Mouse (Mus musculus) hindbrain, embryonic 16.5 days (tissue): ENCODE measurements around the gene Arglu1. TPM values are rescaled to one million over a fixed set of nuclear protein-coding genes. Genes with fewer than 3 reads are reported as not detected.

Source experiments
- ATAC-seq: fragments of 200-750 bp; cut with Nextera tagmentation; 2 replicates; pipeline ENCODE4 v1.8.0; 2017; ENCODE audit warnings: moderate TSS enrichment, moderate library complexity
- H3K27ac ChIP-seq: fragments of 300-500 bp; sonication (generic); 2 replicates; pipeline ENCODE4 v1.5.1; 2014; ENCODE audit warnings: low read depth, mild to moderate bottlenecking, control low read depth, low read length, moderate library complexity
- H3K27me3 ChIP-seq: fragments of 300-500 bp; sonication (generic); replicated peaks from 2 replicates; pipeline ENCODE4 v1.6.1; 2014; ENCODE audit warnings: low read length; ENCODE audit not compliant: control insufficient read depth, insufficient read depth
- H3K36me3 ChIP-seq: fragments of 300-500 bp; sonication (generic); 2 replicates; pipeline ENCODE4 v1.6.1; 2014; ENCODE audit warnings: mild to moderate bottlenecking, low read length, moderate library complexity, mixed read lengths; ENCODE audit not compliant: control insufficient read depth, insufficient read depth
- H3K4me1 ChIP-seq: fragments of 300-500 bp; sonication (generic); 2 replicates; pipeline ENCODE4 v1.6.1; 2014; ENCODE audit warnings: low read depth, low read length; ENCODE audit not compliant: control insufficient read depth, insufficient read depth
- H3K4me2 ChIP-seq: fragments of 300-500 bp; sonication (generic); 2 replicates; pipeline ENCODE4 v1.6.1; 2014; ENCODE audit warnings: mild to moderate bottlenecking, low read length, control low read depth, moderate library complexity
- H3K4me3 ChIP-seq: fragments of 300-500 bp; sonication (generic); 2 replicates; pipeline ENCODE4 v1.5.1; 2014; ENCODE audit warnings: mild to moderate bottlenecking, low read length, control low read depth, moderate library complexity
- H3K9ac ChIP-seq: fragments of 300-500 bp; sonication (generic); 2 replicates; pipeline ENCODE4 v1.6.1; 2014; ENCODE audit warnings: low read depth, mild to moderate bottlenecking, control low read depth, low read length, moderate library complexity
- H3K9me3 ChIP-seq: fragments of 300-500 bp; sonication (generic); 2 replicates; pipeline ENCODE4 v1.6.1; 2014; ENCODE audit warnings: mild to moderate bottlenecking, low read length, moderate library complexity; ENCODE audit not compliant: control insufficient read depth
- WGBS: fragments of 180-500 bp; shearing (Covaris S2); extraction: QIAGEN DNeasy Blood & Tissue Kit; methylation state at CpG from one replicate; pipeline ENCODE4 v1.1.7; 2014; 5-methylcytosine and 5-hydroxymethylcytosine counted together
- polyA plus RNA-seq: library from polyadenylated mRNA; unstranded; fragments of >200 nt; fragmentation: Nextera tagmentation; extraction: Ambion mirVana; gene quantifications from 2 replicates; pipeline ENCODE4 v1.2.1, GENCODE M21; 2015

Gene Arglu1
- polyA plus RNA-seq, 1 experiment from 2014 or later = 111 TPM

DNA sequence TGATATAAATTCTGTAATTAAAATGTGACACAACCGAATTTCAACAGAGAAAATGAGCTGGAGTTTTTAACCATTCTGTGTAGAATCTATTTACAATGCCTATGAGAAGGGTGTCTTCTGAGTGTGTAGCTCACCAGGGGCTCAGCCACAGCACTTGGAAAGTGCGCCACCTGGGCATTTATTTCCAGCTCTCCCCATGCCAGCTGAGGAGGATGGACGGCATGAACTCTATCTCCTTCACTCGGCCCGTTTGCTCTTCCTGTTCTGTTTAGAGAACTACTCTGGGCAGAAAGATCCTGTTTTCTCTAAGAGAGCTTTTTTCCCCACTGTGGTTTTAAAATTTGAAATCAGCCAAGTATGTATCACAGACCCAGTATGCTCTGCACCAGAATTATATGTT, 37.0 kb downstream of the Arglu1 start:
- peaks cover 54% of the 10 kb centered on the region for H3K4me1 ChIP-seq
- ATAC-seq = no peak
- no peaks in the 10 kb centered on the region for H3K36me3 ChIP-seq
- H3K9me3 ChIP-seq = no peaks in the 10 kb centered on the region
- H3K4me3 ChIP-seq = no peak overlapping the region; the same call in 1 of the 2 replicates
- 26% methylated on average over 5 of the region's 5 CpGs for WGBS
- H3K27me3 ChIP-seq = no peaks in the 10 kb centered on the region
- peak overlapping the region; percentile 66 for H3K4me2 ChIP-seq
- peak overlapping the region; percentile 21; the same call in 1 of the 2 replicates for H3K27ac ChIP-seq
- H3K9ac ChIP-seq = no peak overlapping the region

GRCm38 (mm10) chr8:8652388-8652787, 37.9 kb downstream of the Arglu1 start:
- ATAC-seq = no peak
- H3K36me3 ChIP-seq = no peaks in the 10 kb centered on the region
- H3K4me1 ChIP-seq = peaks cover 48% of the 10 kb centered on the region
- H3K27ac ChIP-seq = no peak overlapping the region
- no peak overlapping the region for H3K4me2 ChIP-seq
- no peaks in the 10 kb centered on the region for H3K27me3 ChIP-seq
- H3K9ac ChIP-seq = no peak overlapping the region
- H3K9me3 ChIP-seq = no peaks in the 10 kb centered on the region
- WGBS = 79% methylated on average over 4 of the region's 4 CpGs
- H3K4me3 ChIP-seq = no peak overlapping the region

- peak; percentile 34; the same call in 1 of the 2 replicates for ATAC-seq
- Histone ChIP-seq H3K36me3 (no peaks in the 10 kb centered on the region), H3K4me2 (0 out of 2 replicates have a peak overlapping the region, but pooled peaks have one; percentile 9), H3K27me3 (no peaks in the 10 kb centered on the region), H3K27ac (no peak overlapping the region), H3K9me3 (no peaks in the 10 kb centered on the region), H3K9ac (no peak overlapping the region), H3K4me1 (peaks cover 36% of the 10 kb centered on the region), H3K4me3 (no peak overlapping the region)
- WGBS = 29% methylated on average over 8 of the region's 8 CpGs
Measured at GRCm38 (mm10) chr8:8649944-8650343, 40.4 kb downstream of the Arglu1 start.

DNA sequence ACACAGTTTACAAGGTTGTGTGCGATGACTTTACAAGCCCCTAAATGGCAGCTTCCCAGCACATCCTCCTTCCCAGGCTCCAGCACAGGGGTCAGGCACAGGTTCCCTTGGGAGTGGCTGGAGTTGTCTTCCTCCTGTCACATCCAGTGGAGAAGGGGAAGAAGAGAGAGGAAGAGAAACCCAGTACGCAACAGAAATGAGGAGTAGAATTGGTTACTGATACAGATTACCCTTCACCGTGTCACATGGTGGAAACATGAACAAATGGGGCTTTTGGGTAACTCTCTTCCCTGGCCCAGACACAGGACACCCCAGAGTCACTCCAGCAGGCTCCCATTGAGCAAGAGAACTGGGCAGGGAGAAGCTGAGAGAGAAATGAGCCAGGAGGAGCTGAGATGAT, 40.8 kb downstream of the Arglu1 start:
- H3K36me3 ChIP-seq = no peaks in the 10 kb centered on the region
- no peak overlapping the region for H3K4me3 ChIP-seq
- no peak overlapping the region for H3K9ac ChIP-seq
- no peaks in the 10 kb centered on the region for H3K27me3 ChIP-seq
- H3K4me1 ChIP-seq = peaks cover 33% of the 10 kb centered on the region
- ATAC-seq = peak; percentile 6; the same call in 1 of the 2 replicates
- H3K4me2 ChIP-seq = 0 out of 2 replicates have a peak overlapping the region, but pooled peaks have one; percentile 9
- no peaks in the 10 kb centered on the region for H3K9me3 ChIP-seq
- 73% methylated on average over 3 of the region's 3 CpGs for WGBS
- H3K27ac ChIP-seq = no peak overlapping the region

GRCm38 (mm10) chr8:8648686-8649085, 41.6 kb downstream of the Arglu1 start:
- H3K4me1 ChIP-seq = peaks cover 24% of the 10 kb centered on the region
- no peak for ATAC-seq
- no peak overlapping the region for H3K9ac ChIP-seq
- 55% methylated on average over 7 of the region's 7 CpGs for WGBS
- no peaks in the 10 kb centered on the region for H3K9me3 ChIP-seq
- H3K27ac ChIP-seq = no peak overlapping the region
- no peaks in the 10 kb centered on the region for H3K36me3 ChIP-seq
- H3K4me2 ChIP-seq = no peak overlapping the region
- H3K4me3 ChIP-seq = no peak overlapping the region
- H3K27me3 ChIP-seq = no peaks in the 10 kb centered on the region

GRCm38 (mm10) chr8:8647824-8648223, 42.5 kb downstream of the Arglu1 start:
- H3K9me3 ChIP-seq = no peaks in the 10 kb centered on the region
- no peak for ATAC-seq
- 72% methylated on average over 7 of the region's 7 CpGs for WGBS
- no peaks in the 10 kb centered on the region for H3K36me3 ChIP-seq
- H3K9ac ChIP-seq = no peak overlapping the region; the same call in 1 of the 2 replicates
- peaks cover 18% of the 10 kb centered on the region for H3K4me1 ChIP-seq
- H3K27ac ChIP-seq = no peak overlapping the region
- H3K4me3 ChIP-seq = no peak overlapping the region
- H3K4me2 ChIP-seq = no peak overlapping the region
- H3K27me3 ChIP-seq = no peaks in the 10 kb centered on the region

GRCm38 (mm10) chr8:8647319-8647718, 43.0 kb downstream of the Arglu1 start:
- Histone ChIP-seq H3K4me3 (no peak overlapping the region), H3K9ac (no peak overlapping the region; the same call in 1 of the 2 replicates), H3K4me2 (no peak overlapping the region), H3K4me1 (peaks cover 15% of the 10 kb centered on the region), H3K9me3 (no peaks in the 10 kb centered on the region), H3K27me3 (no peaks in the 10 kb centered on the region), H3K36me3 (no peaks in the 10 kb centered on the region), H3K27ac (no peak overlapping the region)
- WGBS = 62% methylated on average over 3 of the region's 3 CpGs
- no peak for ATAC-seq

DNA sequence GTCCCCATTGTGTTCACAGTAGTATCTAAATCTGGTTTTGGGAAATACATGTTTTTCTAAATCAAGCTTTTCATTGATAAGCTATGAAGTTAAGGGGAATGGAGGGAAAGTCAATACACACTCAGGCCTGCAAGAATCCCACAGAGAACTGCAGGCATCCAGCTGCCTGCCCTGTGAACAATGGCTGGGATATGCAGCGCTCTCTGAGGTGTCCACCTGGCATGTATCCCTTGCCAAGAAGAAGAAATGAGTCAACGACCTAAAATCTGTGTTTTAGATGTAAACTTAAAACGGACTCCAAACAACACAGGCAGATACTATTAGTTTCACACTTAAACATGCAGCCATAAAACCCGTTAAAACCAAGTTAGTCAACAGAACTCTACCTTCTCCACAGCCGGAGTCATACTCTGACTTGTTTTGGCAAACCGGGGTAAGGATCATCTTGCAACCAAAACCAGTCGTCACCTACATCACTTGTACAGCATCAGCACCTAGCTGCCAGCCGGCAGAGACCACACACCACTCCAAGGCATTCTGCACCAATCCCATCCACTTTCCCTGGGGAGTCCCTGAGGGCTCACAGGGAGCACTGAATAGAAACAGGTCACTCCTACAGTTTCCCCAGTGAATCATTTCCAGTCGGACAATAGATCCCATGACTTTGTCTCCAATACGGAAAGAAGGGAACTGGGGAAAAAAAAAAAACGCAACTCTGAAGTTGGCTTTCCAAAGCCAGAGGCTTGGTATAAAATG, 46.0 kb downstream of the Arglu1 start:
- H3K4me1 ChIP-seq = peaks cover 7% of the 10 kb centered on the region
- 59% methylated on average over 11 of the region's 11 CpGs for WGBS
- no peaks in the 10 kb centered on the region for H3K9me3 ChIP-seq
- no peak overlapping the region for H3K27ac ChIP-seq
- H3K27me3 ChIP-seq = no peaks in the 10 kb centered on the region
- no peak overlapping the region for H3K9ac ChIP-seq
- no peak for ATAC-seq
- no peak overlapping the region for H3K4me3 ChIP-seq
- no peak overlapping the region for H3K4me2 ChIP-seq
- no peaks in the 10 kb centered on the region for H3K36me3 ChIP-seq

DNA sequence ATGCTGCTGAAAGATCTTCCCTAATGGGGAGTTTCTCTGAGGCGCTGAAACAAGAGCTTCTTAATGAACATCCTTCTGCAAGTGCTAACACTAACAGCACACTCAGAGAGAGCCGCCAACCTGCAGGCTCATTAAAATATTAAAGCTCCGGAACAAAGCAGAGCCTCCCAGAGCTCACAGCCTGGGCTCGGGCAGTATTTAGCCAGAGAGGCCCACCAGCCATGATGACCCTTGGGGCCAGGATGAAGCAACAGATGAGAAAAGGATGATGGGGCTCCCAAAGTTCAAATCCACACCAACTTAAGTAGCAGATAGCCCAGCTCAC, 50.1 kb downstream of the Arglu1 start:
- Histone ChIP-seq H3K9me3 (no peaks in the 10 kb centered on the region), H3K27me3 (no peaks in the 10 kb centered on the region), H3K27ac (no peak overlapping the region), H3K4me3 (no peak overlapping the region), H3K9ac (no peak overlapping the region), H3K36me3 (no peaks in the 10 kb centered on the region), H3K4me2 (no peak overlapping the region), H3K4me1 (peaks cover 3% of the 10 kb centered on the region; the same call in 1 of the 2 replicates)
- WGBS = 12% methylated on average over 4 of the region's 4 CpGs
- peak; percentile 60; the same call in 1 of the 2 replicates for ATAC-seq
